Mouse (Mus musculus) stomach, postnatal 0 days (tissue): ENCODE measurements at regions not wholly inside any gene's neighbourhood (a gene's known extent, or its start where the extent isn't known, plus 50 kb on each side); places are given as distances from the start of the nearest gene placed in this dataset.

Source experiments
- ATAC-seq: fragments of 200-750 bp; cut with Nextera tagmentation; 2 replicates; pipeline ENCODE4 v1.8.0; 2017; ENCODE audit not compliant: low FRiP score, low TSS enrichment
- DNase-seq: peaks from one replicate; pipeline ENCODE4 v3.0.0-alpha.2; 2016; ENCODE audit warnings: low spot score
- H3K27ac ChIP-seq: fragments of 300-500 bp; sonication (generic); replicated peaks from 2 replicates; pipeline ENCODE4 v1.5.1; 2014; ENCODE audit warnings: mild to moderate bottlenecking, control low read depth
- H3K27me3 ChIP-seq: fragments of 300-500 bp; sonication (generic); 2 replicates; pipeline ENCODE4 v1.6.1; 2014; ENCODE audit warnings: low read length; ENCODE audit not compliant: control insufficient read depth, insufficient read depth
- H3K36me3 ChIP-seq: fragments of 300-500 bp; sonication (generic); 2 replicates; pipeline ENCODE4 v1.6.1; 2014; ENCODE audit warnings: low read length, mixed read lengths; ENCODE audit not compliant: control insufficient read depth, insufficient read depth
- H3K4me1 ChIP-seq: fragments of 300-500 bp; sonication (generic); replicated peaks from 2 replicates; pipeline ENCODE4 v1.6.1; 2014; ENCODE audit warnings: antibody characterized with exemption; ENCODE audit not compliant: control insufficient read depth, insufficient read depth
- H3K4me2 ChIP-seq: fragments of 300-500 bp; sonication (generic); replicated peaks from 2 replicates; pipeline ENCODE4 v1.6.1; 2014; ENCODE audit warnings: low read depth, mild to moderate bottlenecking, control low read depth, moderate library complexity
- H3K4me3 ChIP-seq: fragments of 300-500 bp; sonication (generic); 2 replicates; pipeline ENCODE4 v1.5.1; 2014; ENCODE audit warnings: low read depth, low read length, control low read depth
- H3K9ac ChIP-seq: fragments of 300-500 bp; sonication (generic); 2 replicates; pipeline ENCODE4 v1.6.1; 2014; ENCODE audit warnings: mild to moderate bottlenecking, low read length, control low read depth, mixed read lengths
- H3K9me3 ChIP-seq: fragments of 300-500 bp; sonication (generic); 2 replicates; pipeline ENCODE4 v1.6.1; 2016; ENCODE audit warnings: low read length; ENCODE audit not compliant: control insufficient read depth
- CTCF ChIP-seq: IDR thresholded peaks from 2 replicates; pipeline ENCODE4 v1.5.1; 2016; ENCODE audit warnings: antibody characterized with exemption, low read depth, mild to moderate bottlenecking, moderate library complexity
- EP300 ChIP-seq: optimal IDR thresholded peaks from 2 replicates; pipeline ENCODE3; 2016; ENCODE audit warnings: antibody characterized with exemption
- WGBS: fragments of 180-500 bp; shearing (Covaris S2); extraction: QIAGEN DNeasy Blood & Tissue Kit; methylation state at CpG from one replicate; pipeline ENCODE4 v1.1.7; 2014; 5-methylcytosine and 5-hydroxymethylcytosine counted together

GRCm38 (mm10) chr10:21688513-21688912, 95.6 kb downstream of the 1700020N01Rik start:
- ATAC-seq (no peak), DNase-seq (no peak)
- TF ChIP-seq EP300: no peak
- no peak for TF ChIP-seq CTCF
- Histone ChIP-seq H3K9me3 (no peaks in the 10 kb centered on the region), H3K4me2 (no peak overlapping the region), H3K27ac (no peak overlapping the region), H3K27me3 (no peaks in the 10 kb centered on the region), H3K4me3 (no peak overlapping the region), H3K9ac (no peak overlapping the region), H3K4me1 (no peaks in the 10 kb centered on the region), H3K36me3 (no peaks in the 10 kb centered on the region)
- WGBS: 72% methylated on average over 7 of the region's 7 CpGs

DNA sequence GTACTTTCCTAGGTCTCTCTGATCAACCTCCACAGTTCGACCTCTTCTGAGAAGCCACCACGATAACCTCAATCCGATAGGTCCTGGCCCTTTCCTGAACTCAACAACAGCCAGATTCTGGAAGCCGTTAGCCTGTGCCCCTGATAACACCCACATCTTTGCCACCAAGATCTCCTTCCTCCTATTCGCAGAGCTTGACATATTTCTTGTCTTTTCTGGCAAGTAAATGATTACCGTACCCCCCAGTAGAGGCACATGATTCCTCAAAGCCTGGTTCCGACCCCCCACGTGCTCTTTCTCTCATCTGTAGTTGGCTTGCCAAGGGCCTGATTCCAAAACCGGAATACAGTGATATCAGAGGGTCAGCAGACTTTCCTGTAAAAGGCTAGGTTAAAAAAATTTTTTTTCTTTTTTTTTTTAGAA, 96.9 kb downstream of the 1700020N01Rik start:
- ATAC-seq (no peak), DNase-seq (no peak)
- Histone ChIP-seq H3K27ac (no peak overlapping the region), H3K4me2 (no peak overlapping the region), H3K27me3 (no peaks in the 10 kb centered on the region), H3K9ac (no peak overlapping the region), H3K4me3 (no peak overlapping the region), H3K9me3 (no peaks in the 10 kb centered on the region), H3K36me3 (no peaks in the 10 kb centered on the region), H3K4me1 (no peaks in the 10 kb centered on the region)
- WGBS: 77% methylated on average over 9 of the region's 9 CpGs
- TF ChIP-seq EP300 (no peak), CTCF (no peak)

DNA sequence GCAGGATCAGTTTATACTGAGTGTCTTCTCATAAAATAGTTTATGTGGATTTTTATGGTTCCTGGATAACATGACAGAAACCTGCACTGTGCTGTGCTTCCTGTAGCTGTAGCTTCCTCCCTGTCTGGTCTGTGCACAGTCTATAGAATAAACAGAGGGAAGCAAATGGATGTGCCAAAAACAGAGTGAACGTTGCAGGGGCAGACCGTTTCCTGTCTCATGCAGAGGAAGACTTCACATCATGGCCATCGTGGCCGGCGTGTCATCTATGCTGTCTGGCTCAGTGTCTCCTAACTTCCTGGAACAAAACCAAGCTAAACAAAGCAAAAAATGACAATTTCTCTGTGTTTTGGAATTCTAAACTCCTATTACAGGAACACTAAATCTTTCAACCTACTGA, 102.2 kb downstream of the 1700020N01Rik start:
- Histone ChIP-seq H3K4me3 (no peak overlapping the region), H3K27ac (no peak overlapping the region), H3K9ac (no peak overlapping the region), H3K4me2 (no peak overlapping the region), H3K9me3 (no peaks in the 10 kb centered on the region), H3K27me3 (no peaks in the 10 kb centered on the region), H3K36me3 (no peaks in the 10 kb centered on the region), H3K4me1 (no peaks in the 10 kb centered on the region)
- TF ChIP-seq EP300 (no peak), CTCF (no peak)
- ATAC-seq: no peak
- WGBS: 43% methylated on average over 5 of the region's 5 CpGs
- no peak for DNase-seq

- Histone ChIP-seq H3K4me1 (no peaks in the 10 kb centered on the region), H3K36me3 (no peaks in the 10 kb centered on the region), H3K4me2 (no peak overlapping the region), H3K4me3 (no peak overlapping the region), H3K27ac (no peak overlapping the region), H3K9ac (no peak overlapping the region), H3K27me3 (no peaks in the 10 kb centered on the region), H3K9me3 (no peaks in the 10 kb centered on the region)
- TF ChIP-seq EP300 (no peak), CTCF (no peak)
- no peak for ATAC-seq
- 88% methylated on average over 5 of the region's 5 CpGs for WGBS
- DNase-seq: no peak
Measured at GRCm38 (mm10) chr10:21696671-21697070, 103.7 kb downstream of the 1700020N01Rik start.

DNA sequence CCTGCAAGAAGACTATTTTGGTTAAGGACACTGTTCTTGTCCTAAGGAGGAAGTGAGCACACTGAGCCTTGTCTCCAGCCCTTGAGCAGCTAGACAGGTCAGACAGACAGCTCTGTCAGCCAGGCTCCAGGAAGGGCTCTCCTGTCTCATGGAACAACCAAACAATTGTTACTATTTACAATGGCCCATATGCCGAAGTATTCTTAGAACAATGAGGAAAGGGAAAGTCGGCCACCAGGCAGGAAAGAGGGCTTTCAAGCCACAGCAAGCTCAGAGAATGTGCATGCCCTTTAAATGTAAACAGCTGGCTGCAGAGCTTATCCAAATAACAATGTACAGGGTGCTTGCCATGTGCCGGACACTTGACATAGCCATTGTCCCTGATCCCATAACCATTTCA, 108.6 kb downstream of the 1700020N01Rik start:
- H3K9ac ChIP-seq: no peak overlapping the region
- no peak for TF ChIP-seq EP300
- no peak for TF ChIP-seq CTCF
- no peak overlapping the region for H3K4me2 ChIP-seq
- 19% methylated on average over 3 of the region's 3 CpGs for whole genome bisulfite sequencing
- DNase-seq (no peak), ATAC-seq (no peak)
- no peaks in the 10 kb centered on the region for H3K27me3 ChIP-seq
- H3K36me3 ChIP-seq: no peaks in the 10 kb centered on the region
- H3K9me3 ChIP-seq: no peaks in the 10 kb centered on the region
- no peak overlapping the region for H3K27ac ChIP-seq
- no peak overlapping the region for H3K4me3 ChIP-seq
- H3K4me1 ChIP-seq: no peaks in the 10 kb centered on the region

- Histone ChIP-seq H3K9me3 (no peaks in the 10 kb centered on the region), H3K4me1 (no peaks in the 10 kb centered on the region), H3K9ac (no peak overlapping the region), H3K36me3 (no peaks in the 10 kb centered on the region), H3K27ac (no peak overlapping the region), H3K4me2 (no peak overlapping the region), H3K4me3 (no peak overlapping the region), H3K27me3 (no peaks in the 10 kb centered on the region)
- no peak for ATAC-seq
- WGBS: 67% methylated on average over 1 of the region's 1 CpGs
- no peak for DNase-seq
- TF ChIP-seq EP300: no peak
- no peak for TF ChIP-seq CTCF
Measured at GRCm38 (mm10) chr10:21702134-21702533, 109.2 kb downstream of the 1700020N01Rik start.
